Mouse (Mus musculus) spleen, adult 18-20 months (tissue): ENCODE results near the gene Emp3.
"Not testable (repeated sequence)": the region's sequence is repeated elsewhere in the genome, so short reads cannot be mapped to it uniquely, and the experiment has no call there.

ENCODE experiments used
- DNase-seq, 2 experiments: peaks; one replicate each; pipeline ENCODE4 v3.0.0; 2022; ENCODE audit warnings: mixed read lengths in 2 of 2

Gene Emp3

GRCm38 (mm10) chr7:45921242-45921621 lies at the start of gene Emp3:
Gene Emp3, minus strand, starts transcription at chr7:45921404.
- peak; percentile 51 to 67 for DNase-seq

GRCm38 (mm10) chr7:45956611-45957010 lies 35.4 kb upstream of the Emp3 start:
- no peak for DNase-seq

- DNase-seq, result no peak
These were observed 27.9 kb upstream of the Emp3 start for GRCm38 (mm10) chr7:45949061-45949460.

- DNase-seq, result not testable (repeated sequence)
These were observed 22.1 kb upstream of the Emp3 start for GRCm38 (mm10) chr7:45943280-45943679.

- DNase-seq, result no peak
These were observed 20.8 kb upstream of the Emp3 start for GRCm38 (mm10) chr7:45941986-45942385.

GRCm38 (mm10) chr7:45939836-45940235 lies 18.6 kb upstream of the Emp3 start:
- DNase-seq, result no peak

GRCm38 (mm10) chr7:45935114-45935513 lies 13.9 kb upstream of the Emp3 start:
- DNase-seq, result peak; percentile 37 to 73

- DNase-seq, result not testable (repeated sequence)
These were observed 12.6 kb upstream of the Emp3 start for GRCm38 (mm10) chr7:45933766-45934165.

GRCm38 (mm10) chr7:45929688-45930087 lies 8.5 kb upstream of the Emp3 start:
- DNase-seq, result no peak

- DNase-seq, result no peak
These were observed 7.6 kb upstream of the Emp3 start for GRCm38 (mm10) chr7:45928626-45929295.

- DNase-seq, result peak; percentile 48 to 63
These were observed 3.2 kb upstream of the Emp3 start for GRCm38 (mm10) chr7:45924429-45924816.

GRCm38 (mm10) chr7:45923762-45924428 lies 2.7 kb upstream of the Emp3 start, which contains the start of gene Ccdc114:
Gene Ccdc114, plus strand, starts transcription at chr7:45924072.
- peak; percentile 56 to 66 for DNase-seq

GRCm38 (mm10) chr7:45922928-45923761 lies 1.9 kb upstream of the Emp3 start:
- DNase-seq, result peak; percentile 89 to 96

GRCm38 (mm10) chr7:45921950-45922600 lies 871 bp upstream of the Emp3 start:
- DNase-seq, result no peak

- peak in 1 of 2 experiments; percentile 10 for DNase-seq
These were observed 492 bp downstream of the Emp3 start for GRCm38 (mm10) chr7:45920583-45921241.

GRCm38 (mm10) chr7:45919761-45920160 lies 1.4 kb downstream of the Emp3 start:
- DNase-seq, result no peak

GRCm38 (mm10) chr7:45919083-45919671 lies 2.0 kb downstream of the Emp3 start:
- peak in 1 of 2 experiments; percentile 13 for DNase-seq

GRCm38 (mm10) chr7:45917926-45918325 lies 3.3 kb downstream of the Emp3 start:
- DNase-seq, result no peak

- DNase-seq, result no peak
These were observed 4.0 kb downstream of the Emp3 start for GRCm38 (mm10) chr7:45917004-45917704.

- DNase-seq, result peak; percentile 59 to 60
These were observed 4.9 kb downstream of the Emp3 start for GRCm38 (mm10) chr7:45916056-45917003.
